ENCODE assay signal across 7 mouse cellular contexts in genomic region chr15:99969765-99970164, GRCm38 (mm10). TPM values are rescaled to one million over a fixed set of nuclear protein-coding genes. Genes with fewer than 3 reads are reported as not detected.
DNase-seq lines count a peak whose midpoint lies in the region; ATAC-seq and TF ChIP-seq lines count a peak whose summit lies in the region.
"Not testable (repeated sequence)": the region's sequence is repeated elsewhere in the genome, so short reads cannot be mapped to it uniquely, and the experiment has no call there.

Gene Larp4 (plus strand): TSS chr15:99970065.

- not testable (repeated sequence) for H3K27me3 ChIP-seq in forebrain, embryonic 15.5 days; heart, embryonic 12.5 days (replicated peaks); neural tube, embryonic 12.5 days (replicated peaks)

- not testable (repeated sequence) for TF ChIP-seq CTCF in bone marrow macrophage, adult 2 months (IDR thresholded peaks at IDR 0.05; ENCODE audit: low read depth, low read length); lung, adult 2 months (IDR thresholded peaks at IDR 0.05; ENCODE audit: insufficient read depth, low read length)

- not testable (repeated sequence) for DNase-seq in left cerebral cortex, adult 8-10 months (ENCODE audit: low spot score in 2 of 2); lung, adult 2 months

- not testable (repeated sequence) for TF ChIP-seq POLR2A in bone marrow macrophage, adult 2 months (IDR thresholded peaks at IDR 0.05; ENCODE audit: borderline replicate concordance, low read depth, low read length); lung, adult 2 months (IDR thresholded peaks at IDR 0.05; ENCODE audit: borderline replicate concordance, extremely low read depth, low read depth, low read length)

- peak within 1 kb of the TSS; percentile 72 for H3K27ac ChIP-seq in bone marrow macrophage, adult 2 months (ENCODE audit: insufficient read depth, low read depth, low read length)
- H3K27ac ChIP-seq in forebrain, embryonic 15.5 days (replicated peaks); heart, embryonic 12.5 days (ENCODE audit: poor library complexity, severe bottlenecking); neural tube, embryonic 12.5 days: not testable (repeated sequence)

- not testable (repeated sequence) for H3K9ac ChIP-seq in forebrain, embryonic 15.5 days (replicated peaks); heart, embryonic 12.5 days; neural tube, embryonic 12.5 days

- not testable (repeated sequence) for H3K9me3 ChIP-seq in forebrain, embryonic 15.5 days; heart, embryonic 12.5 days (replicated peaks); neural tube, embryonic 12.5 days

- peaks cover 43% of the 10 kb centered on the region for H3K4me1 ChIP-seq in bone marrow macrophage, adult 2 months (ENCODE audit: control insufficient read depth, insufficient read depth, low read length)
- peaks cover 14% of the 10 kb centered on the region for H3K4me1 ChIP-seq in forebrain, embryonic 15.5 days
- not testable (repeated sequence) for H3K4me1 ChIP-seq in heart, embryonic 12.5 days (replicated peaks); neural tube, embryonic 12.5 days
- H3K4me1 ChIP-seq in lung, adult 2 months (ENCODE audit: control insufficient read depth, insufficient read depth, low read length), result peaks cover 10% of the 10 kb centered on the region

- H3K4me2 ChIP-seq in forebrain, embryonic 15.5 days (replicated peaks); heart, embryonic 12.5 days; neural tube, embryonic 12.5 days (replicated peaks): not testable (repeated sequence)

- WGBS in forebrain, embryonic 15.5 days, result 91% methylated on average over 6 of the region's 6 CpGs
- 83% methylated on average over 6 of the region's 6 CpGs for WGBS in heart, embryonic 12.5 days
- 85% methylated on average over 6 of the region's 6 CpGs for WGBS in lung, adult 2 months
- 88% methylated on average over 6 of the region's 6 CpGs for WGBS in neural tube, embryonic 12.5 days

- H3K36me3 ChIP-seq in forebrain, embryonic 15.5 days; heart, embryonic 12.5 days; neural tube, embryonic 12.5 days: not testable (repeated sequence)

- H3K4me3 ChIP-seq in bone marrow macrophage, adult 2 months (ENCODE audit: insufficient read depth, low read length), result peak within 1 kb of the TSS; percentile 4; the same call in 1 of the 2 replicates
- H3K4me3 ChIP-seq in forebrain, embryonic 15.5 days; heart, embryonic 12.5 days; lung, adult 2 months (replicated peaks; ENCODE audit: extremely low read depth, low read depth, low read length); neural tube, embryonic 12.5 days: not testable (repeated sequence)

- ATAC-seq in forebrain, embryonic 15.5 days (replicated peaks); heart, embryonic 12.5 days (ENCODE audit: insufficient number of reproducible peaks, low FRiP score); inflammation-experienced regulatory T-cells, adult 6 months; neural tube, embryonic 12.5 days (ENCODE audit: low FRiP score, low read depth): not testable (repeated sequence)

RNA-seq across cellular contexts. Expression of gene Larp4, which starts in this region (rescaled TPM):
- polyA plus RNA-seq in bone marrow macrophage, adult 2 months (2012; ENCODE audit: insufficient read depth, insufficient read length, missing spikeins), result 26.4 and 27.0 TPM in 2 replicates
- 23.9 and 27.4 TPM in 2 replicates for polyA plus RNA-seq in forebrain, embryonic 15.5 days (2015; fragmentation: Nextera tagmentation; extraction: Ambion mirVana)
- polyA plus RNA-seq in heart, embryonic 12.5 days (2016; fragmentation: Nextera tagmentation; extraction: Ambion mirVana), result 38.0 and 40.7 TPM in 2 replicates
- polyA plus RNA-seq in inflammation-experienced regulatory T-cells, adult 6 months (2017; shearing (Covaris generic)), result 10 to 100 TPM; 40.2 to 43.1 (median 41.0) TPM
- 10 to 100 TPM; 42.8 to 56.3 (median 49.4) TPM for total RNA-seq in left cerebral cortex, adult 8-10 months (2022)
- 40.4 and 41.3 TPM in 2 replicates for polyA plus RNA-seq in lung, adult 2 months (2012; rRNA removed)
- 27.9 and 29.0 TPM in 2 replicates for polyA plus RNA-seq in neural tube, embryonic 12.5 days (2016; fragmentation: Nextera tagmentation; extraction: Ambion mirVana)
